ENCODE assay signal across 7 mouse cellular contexts in the genomic region with DNA sequence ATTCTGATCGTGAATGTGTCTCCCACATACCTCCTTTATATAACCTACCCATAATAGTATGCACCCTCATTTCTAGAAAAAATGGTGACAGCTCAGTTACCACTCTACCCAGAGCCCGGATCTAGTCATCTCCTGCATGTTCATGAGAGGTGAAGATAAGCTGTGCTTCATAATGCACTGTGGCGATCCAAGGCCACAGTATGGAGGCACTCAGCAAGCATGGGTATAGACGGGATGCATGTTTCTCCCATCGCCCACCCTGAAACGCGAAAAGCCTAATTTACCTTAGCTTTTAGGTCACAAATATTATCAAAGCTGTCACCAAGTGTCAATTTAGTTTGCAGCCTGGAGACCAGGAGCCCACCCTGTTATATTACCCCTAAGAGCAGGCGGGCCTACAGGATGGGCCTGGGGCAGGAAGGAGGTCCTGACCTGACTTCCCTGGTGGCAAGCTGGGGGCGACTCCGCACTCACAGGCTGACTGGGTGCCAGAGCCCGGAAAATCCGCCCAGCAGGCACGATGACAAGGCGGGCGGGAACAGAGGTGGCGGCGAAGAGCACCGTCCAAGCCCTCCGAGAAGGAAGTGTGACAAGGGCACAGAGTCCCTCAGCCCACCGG. TPM values are rescaled to one million over a fixed set of nuclear protein-coding genes. Genes with fewer than 3 reads are reported as not detected.
DNase-seq lines count a peak whose midpoint lies in the region; ATAC-seq and TF ChIP-seq lines count a peak whose summit lies in the region.

No protein-coding gene starts in this region.

- ATAC-seq in kidney, postnatal 0 days (replicated peaks; ENCODE audit: low FRiP score, low read depth): peak; percentile 67
- ATAC-seq in Patski: peak; percentile 35
- ATAC-seq in intestine, postnatal 0 days: peak; percentile 77
- ATAC-seq in megakaryocyte progenitor cell, adult 5-6 weeks (replicated peaks; ENCODE audit: poor library complexity): peak; percentile 66

- DNase-seq in kidney, postnatal 0 days (ENCODE audit: low spot score): peak; percentile 24
- DNase-seq in kidney, adult 8-10 months: no peak
- DNase-seq in Patski (ENCODE audit: low read depth, low spot score): no peak
- peak; percentile 75 for DNase-seq in thymus, postnatal 4 days

- H3K4me1 ChIP-seq in kidney, postnatal 0 days (replicated peaks; ENCODE audit: insufficient read depth, low read length): 0 out of 2 replicates have a peak, but pooled peaks cover 3% of the 10 kb centered on the region
- H3K4me1 ChIP-seq in embryonic fibroblast, embryonic 13.5 days (ENCODE audit: control insufficient read depth, insufficient read depth, low read length): no peaks in the 10 kb centered on the region
- H3K4me1 ChIP-seq in intestine, postnatal 0 days (replicated peaks; ENCODE audit: control insufficient read depth, insufficient read depth, low read length): no peaks in the 10 kb centered on the region; the same call in 1 of the 2 replicates

- WGBS in kidney, postnatal 0 days: 5% methylated on average over 20 of the region's 20 CpGs
- 1% methylated on average over 20 of the region's 20 CpGs for WGBS in intestine, postnatal 0 days

- no peaks in the 10 kb centered on the region for H3K36me3 ChIP-seq in kidney, postnatal 0 days (ENCODE audit: insufficient read depth, low read length)
- no peaks in the 10 kb centered on the region for H3K36me3 ChIP-seq in intestine, postnatal 0 days (ENCODE audit: control insufficient read depth, insufficient read depth)

- no peak for TF ChIP-seq POLR2A in embryonic fibroblast, embryonic 13.5 days (IDR thresholded peaks at IDR 0.05; ENCODE audit: low read depth, low read length)

- no peaks in the 10 kb centered on the region for H3K9me3 ChIP-seq in kidney, postnatal 0 days (replicated peaks; ENCODE audit: low read length)
- no peaks in the 10 kb centered on the region for H3K9me3 ChIP-seq in intestine, postnatal 0 days (ENCODE audit: control insufficient read depth)

- H3K4me2 ChIP-seq in kidney, postnatal 0 days (ENCODE audit: low read length): peak overlapping the region; percentile 85
- peak overlapping the region; percentile 85 for H3K4me2 ChIP-seq in intestine, postnatal 0 days (replicated peaks; ENCODE audit: low read depth)

- TF ChIP-seq CTCF in kidney, postnatal 0 days (IDR thresholded peaks at IDR 0.05; ENCODE audit: low read depth): no peak
- TF ChIP-seq CTCF in Patski (IDR thresholded peaks at IDR 0.05): no peak
- no peak for TF ChIP-seq CTCF in embryonic fibroblast, embryonic 13.5 days (IDR thresholded peaks at IDR 0.05; ENCODE audit: borderline replicate concordance, insufficient read depth, low read length)
- no peak for TF ChIP-seq CTCF in intestine, postnatal 0 days (IDR thresholded peaks at IDR 0.05; ENCODE audit: low read depth)

- in situ Hi-C loops in Patski (cut with MboI; ENCODE audit: low pct_unique_long_range_greater_than_20kb): no loop called here

- POLR2A ChIA-PET in Patski (lab: Charles Lee): interaction anchor here (0.6 kb wide), 1 partner anchor 257 kb away, joined by 3 read pairs; no protein-coding TSS in a partner anchor

- H3K27ac ChIP-seq in kidney, postnatal 0 days: peak overlapping the region; percentile 89
- H3K27ac ChIP-seq in embryonic fibroblast, embryonic 13.5 days (ENCODE audit: insufficient read depth, low read length): no peak overlapping the region; the same call in 1 of the 2 replicates
- H3K27ac ChIP-seq in intestine, postnatal 0 days (ENCODE audit: low read depth, low read length): peak overlapping the region; percentile 88

- H3K9ac ChIP-seq in kidney, postnatal 0 days (ENCODE audit: low read depth, low read length): peak overlapping the region; percentile 95
- H3K9ac ChIP-seq in intestine, postnatal 0 days (ENCODE audit: low read depth, low read length): peak overlapping the region; percentile 90

- CTCF ChIA-PET in Patski (lab: Charles Lee): no interaction called here

- H3K27me3 ChIP-seq in kidney, postnatal 0 days (ENCODE audit: insufficient read depth, low read length): no peaks in the 10 kb centered on the region
- no peaks in the 10 kb centered on the region for H3K27me3 ChIP-seq in Patski
- H3K27me3 ChIP-seq in intestine, postnatal 0 days (replicated peaks; ENCODE audit: control insufficient read depth, insufficient read depth, low read length): no peaks in the 10 kb centered on the region

- peak overlapping the region; percentile 85 for H3K4me3 ChIP-seq in kidney, postnatal 0 days (replicated peaks; ENCODE audit: low read depth, low read length)
- peak overlapping the region; percentile 74 for H3K4me3 ChIP-seq in embryonic fibroblast, embryonic 13.5 days (ENCODE audit: insufficient read depth, low read length)
- H3K4me3 ChIP-seq in intestine, postnatal 0 days (ENCODE audit: low read depth, low read length): peak overlapping the region; percentile 76

RNA-seq across cellular contexts. Expression of a gene that starts 0.5 kb away (rescaled TPM):
- polyA plus RNA-seq in kidney, postnatal 0 days (2015; fragmentation: Nextera tagmentation; extraction: Ambion mirVana): 15.5 and 16.4 TPM in 2 replicates
- polyA plus RNA-seq in Patski (2021): 17.3 TPM
- polyA plus RNA-seq in embryonic fibroblast, embryonic 13.5 days (2011; ENCODE audit: insufficient read length, low read depth, missing spikeins): 25.0 and 31.2 TPM in 2 replicates
- 9.5 and 11.0 TPM in 2 replicates for polyA plus RNA-seq in intestine, postnatal 0 days (2015; fragmentation: Nextera tagmentation; extraction: Ambion mirVana)
- total RNA-seq in megakaryocyte progenitor cell, adult 5-6 weeks (2015): 67.1 and 67.2 TPM in 2 replicates
- total RNA-seq in megakaryocyte progenitor cell, adult 5-6 weeks (2017): 70.5 and 87.7 TPM in 2 replicates

Comparison
In these comparisons a context has a peak if more than half of its experiments do, and no peak if none do; other contexts are left out.
1. DNase-seq: peak in kidney, postnatal 0 days (single experiment) and thymus, postnatal 4 days (single experiment); none in kidney, adult 8-10 months (0 of 2) and Patski (single experiment).
2. Peak in every context shown above with its lines, with median percentiles within 50 percentile points of each other: ATAC-seq and H3K4me3 ChIP-seq.